Mouse (Mus musculus) intestine, embryonic 16.5 days (tissue): ENCODE data around the gene Txndc2. TPM values are rescaled to one million over a fixed set of nuclear protein-coding genes. Genes with fewer than 3 reads are reported as not detected.

Experiments used
- ATAC-seq: fragments of 200-750 bp; cut with Nextera tagmentation; 2 replicates; pipeline ENCODE4 v1.8.0; 2017; ENCODE audit warnings: moderate TSS enrichment, moderate library complexity
- H3K27ac ChIP-seq: fragments of 300-500 bp; sonication (generic); 2 replicates; pipeline ENCODE4 v1.5.1; 2014; ENCODE audit warnings: mild to moderate bottlenecking, low read length
- H3K27me3 ChIP-seq: fragments of 300-500 bp; sonication (generic); replicated peaks from 2 replicates; pipeline ENCODE4 v1.6.1; 2014; ENCODE audit warnings: low read length, control low read depth, mixed read lengths; ENCODE audit not compliant: control insufficient read depth, insufficient read depth
- H3K36me3 ChIP-seq: fragments of 300-500 bp; sonication (generic); 2 replicates; pipeline ENCODE4 v1.6.1; 2014; ENCODE audit warnings: low read length, control low read depth; ENCODE audit not compliant: control insufficient read depth, insufficient read depth
- H3K4me1 ChIP-seq: fragments of 300-500 bp; sonication (generic); 2 replicates; pipeline ENCODE4 v1.6.1; 2014; ENCODE audit warnings: low read length, control low read depth, mixed read lengths; ENCODE audit not compliant: control insufficient read depth, insufficient read depth
- H3K4me2 ChIP-seq: fragments of 300-500 bp; sonication (generic); 2 replicates; pipeline ENCODE4 v1.6.1; 2014; ENCODE audit warnings: low read depth, low read length, control low read depth
- H3K4me3 ChIP-seq: fragments of 300-500 bp; sonication (generic); 2 replicates; pipeline ENCODE4 v1.5.1; 2014; ENCODE audit warnings: mild to moderate bottlenecking, low read length
- H3K9ac ChIP-seq: fragments of 300-500 bp; sonication (generic); 2 replicates; pipeline ENCODE4 v1.6.1; 2014; ENCODE audit warnings: low read depth, low read length
- H3K9me3 ChIP-seq: fragments of 300-500 bp; sonication (generic); 2 replicates; pipeline ENCODE4 v1.6.1; 2016; ENCODE audit warnings: low read length, control low read depth; ENCODE audit not compliant: control insufficient read depth
- WGBS: fragments of 180-500 bp; shearing (Covaris S2); extraction: QIAGEN DNeasy Blood & Tissue Kit; methylation state at CpG from one replicate; pipeline ENCODE4 v1.1.7; 2014; 5-methylcytosine and 5-hydroxymethylcytosine counted together
- polyA plus RNA-seq: library from polyadenylated mRNA; unstranded; fragments of >200 nt; fragmentation: Nextera tagmentation; extraction: Ambion mirVana; gene quantifications from 2 replicates; pipeline ENCODE4 v1.2.1, GENCODE M21; 2015

Txndc2 gene
- polyA plus RNA-seq = not detected in 2 replicates

GRCm38 (mm10) chr17:65641734-65642218 is at the start of gene Txndc2:
Gene Txndc2 (minus strand): TSS chr17:65642168.
- no peak within 1 kb of the TSS for H3K4me3 ChIP-seq
- ATAC-seq = no peak
- 91% methylated on average over 11 of the region's 11 CpGs for WGBS
- no peaks in the 10 kb centered on the region for H3K36me3 ChIP-seq
- no peaks in the 10 kb centered on the region for H3K4me1 ChIP-seq
- no peak within 1 kb of the TSS for H3K4me2 ChIP-seq
- no peaks in the 10 kb centered on the region for H3K27me3 ChIP-seq
- H3K9ac ChIP-seq = no peak within 1 kb of the TSS
- no peak within 1 kb of the TSS for H3K27ac ChIP-seq
- H3K9me3 ChIP-seq = no peaks in the 10 kb centered on the region

- no peaks in the 10 kb centered on the region for H3K27me3 ChIP-seq
- H3K9ac ChIP-seq = no peak overlapping the region
- no peak for ATAC-seq
- H3K4me3 ChIP-seq = no peak overlapping the region
- H3K36me3 ChIP-seq = no peaks in the 10 kb centered on the region
- H3K4me2 ChIP-seq = no peak overlapping the region
- H3K9me3 ChIP-seq = no peaks in the 10 kb centered on the region
- no peak overlapping the region for H3K27ac ChIP-seq
- H3K4me1 ChIP-seq = peaks cover 8% of the 10 kb centered on the region; the same call in 1 of the 2 replicates
- 75% methylated on average over 2 of the region's 2 CpGs for WGBS
These were observed 41.8 kb upstream of the Txndc2 start for GRCm38 (mm10) chr17:65683731-65684130.

- no peak overlapping the region for H3K9ac ChIP-seq
- WGBS = 83% methylated on average over 3 of the region's 3 CpGs
- no peak for ATAC-seq
These were observed 41.3 kb upstream of the Txndc2 start for GRCm38 (mm10) chr17:65683316-65683715.

GRCm38 (mm10) chr17:65682071-65682680 is 40.2 kb upstream of the Txndc2 start:
- Histone ChIP-seq H3K4me2 (no peak overlapping the region), H3K36me3 (no peaks in the 10 kb centered on the region), H3K27me3 (no peaks in the 10 kb centered on the region), H3K9ac (no peak overlapping the region), H3K27ac (peak overlapping the region; percentile 33; the same call in 1 of the 2 replicates), H3K4me1 (peaks cover 8% of the 10 kb centered on the region; the same call in 1 of the 2 replicates), H3K4me3 (no peak overlapping the region), H3K9me3 (no peaks in the 10 kb centered on the region)
- 78% methylated on average over 5 of the region's 5 CpGs for WGBS
- ATAC-seq = peak; percentile 63

More at GRCm38 (mm10) chr17:65683316-65683715, 41.3 kb upstream of the Txndc2 start:
- Histone ChIP-seq H3K27ac (no peak overlapping the region), H3K4me3 (no peak overlapping the region), H3K36me3 (no peaks in the 10 kb centered on the region), H3K4me2 (no peak overlapping the region), H3K27me3 (no peaks in the 10 kb centered on the region), H3K9me3 (no peaks in the 10 kb centered on the region), H3K4me1 (peaks cover 8% of the 10 kb centered on the region; the same call in 1 of the 2 replicates)

- Histone ChIP-seq H3K36me3 (no peaks in the 10 kb centered on the region), H3K27ac (no peak overlapping the region), H3K4me3 (no peak overlapping the region), H3K9ac (no peak overlapping the region), H3K4me2 (no peak overlapping the region), H3K27me3 (no peaks in the 10 kb centered on the region), H3K9me3 (no peaks in the 10 kb centered on the region), H3K4me1 (peaks cover 8% of the 10 kb centered on the region; the same call in 1 of the 2 replicates)
- peak; percentile 93 for ATAC-seq
- 64% methylated on average over 6 of the region's 6 CpGs for WGBS
These were observed 39.5 kb upstream of the Txndc2 start for GRCm38 (mm10) chr17:65681516-65681915.

- no peaks in the 10 kb centered on the region for H3K27me3 ChIP-seq
- H3K9me3 ChIP-seq = no peaks in the 10 kb centered on the region
- ATAC-seq = no peak
These were observed 38.9 kb upstream of the Txndc2 start for GRCm38 (mm10) chr17:65680801-65681412.

GRCm38 (mm10) chr17:65679806-65680446 is 38.0 kb upstream of the Txndc2 start:
- no peak for ATAC-seq
- 66% methylated on average over 14 of the region's 14 CpGs for WGBS
- Histone ChIP-seq H3K4me2 (no peak overlapping the region), H3K9ac (no peak overlapping the region), H3K9me3 (no peaks in the 10 kb centered on the region), H3K4me3 (no peak overlapping the region), H3K4me1 (peaks cover 8% of the 10 kb centered on the region; the same call in 1 of the 2 replicates), H3K27ac (no peak overlapping the region; the same call in 1 of the 2 replicates), H3K36me3 (no peaks in the 10 kb centered on the region), H3K27me3 (no peaks in the 10 kb centered on the region)

More at GRCm38 (mm10) chr17:65680801-65681412, 38.9 kb upstream of the Txndc2 start:
- no peak overlapping the region for H3K4me3 ChIP-seq
- H3K27ac ChIP-seq = no peak overlapping the region
- no peak overlapping the region for H3K4me2 ChIP-seq
- H3K4me1 ChIP-seq = peaks cover 8% of the 10 kb centered on the region; the same call in 1 of the 2 replicates
- no peaks in the 10 kb centered on the region for H3K36me3 ChIP-seq
- WGBS = 96% methylated on average over 2 of the region's 2 CpGs
- no peak overlapping the region for H3K9ac ChIP-seq

- WGBS = 96% methylated on average over 1 of the region's 1 CpGs
- no peak for ATAC-seq
- no peak overlapping the region for H3K4me3 ChIP-seq
- no peak overlapping the region for H3K4me2 ChIP-seq
- H3K9me3 ChIP-seq = no peaks in the 10 kb centered on the region
- H3K27me3 ChIP-seq = no peaks in the 10 kb centered on the region
- peaks cover 8% of the 10 kb centered on the region; the same call in 1 of the 2 replicates for H3K4me1 ChIP-seq
- H3K9ac ChIP-seq = no peak overlapping the region
- H3K36me3 ChIP-seq = no peaks in the 10 kb centered on the region
- H3K27ac ChIP-seq = no peak overlapping the region
These were observed 35.8 kb upstream of the Txndc2 start for GRCm38 (mm10) chr17:65677742-65678141.

- Histone ChIP-seq H3K4me2 (no peak overlapping the region), H3K9ac (no peak overlapping the region), H3K27ac (no peak overlapping the region), H3K27me3 (no peaks in the 10 kb centered on the region), H3K9me3 (no peaks in the 10 kb centered on the region), H3K36me3 (no peaks in the 10 kb centered on the region), H3K4me3 (no peak overlapping the region), H3K4me1 (0 out of 2 replicates have a peak, but pooled peaks cover 2% of the 10 kb centered on the region)
- WGBS = 85% methylated on average over 8 of the region's 8 CpGs
- no peak for ATAC-seq
These were observed 34.6 kb upstream of the Txndc2 start for GRCm38 (mm10) chr17:65676536-65676935.
